Mouse (Mus musculus): Measurements from ENCODE around the gene Atoh8. TPM values are rescaled to one million over a fixed set of nuclear protein-coding genes. Genes with fewer than 3 reads are reported as not detected.

Gene Atoh8
- polyA plus RNA-seq, 1 experiment from 2014 or later, result 11.2 TPM

Other genes with a start within 250 kb of the Atoh8 start
- gene St3gal5, start 138.0 kb downstream of the Atoh8 start, polyA plus RNA-seq (2016; fragmentation: Nextera tagmentation; extraction: Ambion mirVana), result 39.1 and 40.0 TPM in 2 replicates
- not detected in 2 replicates for gene Sftpb, start 69.0 kb upstream of the Atoh8 start, polyA plus RNA-seq (2016; fragmentation: Nextera tagmentation; extraction: Ambion mirVana)
- gene Usp39, start 109.6 kb upstream of the Atoh8 start, polyA plus RNA-seq (2016; fragmentation: Nextera tagmentation; extraction: Ambion mirVana), result 80.1 and 89.3 TPM in 2 replicates
- 28.9 and 29.6 TPM in 2 replicates for gene 0610030E20Rik, start 111.7 kb upstream of the Atoh8 start, polyA plus RNA-seq (2016; fragmentation: Nextera tagmentation; extraction: Ambion mirVana)
- gene Tmem150a, start 119.9 kb upstream of the Atoh8 start, polyA plus RNA-seq (2016; fragmentation: Nextera tagmentation; extraction: Ambion mirVana), result 5.6 and 6.7 TPM in 2 replicates
- gene Rnf181, start 131.4 kb upstream of the Atoh8 start, polyA plus RNA-seq (2016; fragmentation: Nextera tagmentation; extraction: Ambion mirVana), result 106 and 111 TPM in 2 replicates
- gene Vamp5, start 144.9 kb upstream of the Atoh8 start, polyA plus RNA-seq (2016; fragmentation: Nextera tagmentation; extraction: Ambion mirVana), result 12.0 and 12.9 TPM in 2 replicates
- gene Vamp8, start 155.1 kb upstream of the Atoh8 start, polyA plus RNA-seq (2016; fragmentation: Nextera tagmentation; extraction: Ambion mirVana), result 35.7 and 35.8 TPM in 2 replicates
- gene Ggcx, start 178.7 kb upstream of the Atoh8 start, polyA plus RNA-seq (2016; fragmentation: Nextera tagmentation; extraction: Ambion mirVana), result 15.3 and 21.5 TPM in 2 replicates
- 431 and 439 TPM in 2 replicates for gene Mat2a, start 204.0 kb upstream of the Atoh8 start, polyA plus RNA-seq (2016; fragmentation: Nextera tagmentation; extraction: Ambion mirVana)